Mouse (Mus musculus) embryo, embryonic 10 days (tissue): ENCODE results near the gene Fam131c.

Experiments used
- DNase-seq: peaks from one replicate; pipeline ENCODE4 v3.0.0-alpha.2; 2015; ENCODE audit warnings: low spot score

Fam131c gene

DNA sequence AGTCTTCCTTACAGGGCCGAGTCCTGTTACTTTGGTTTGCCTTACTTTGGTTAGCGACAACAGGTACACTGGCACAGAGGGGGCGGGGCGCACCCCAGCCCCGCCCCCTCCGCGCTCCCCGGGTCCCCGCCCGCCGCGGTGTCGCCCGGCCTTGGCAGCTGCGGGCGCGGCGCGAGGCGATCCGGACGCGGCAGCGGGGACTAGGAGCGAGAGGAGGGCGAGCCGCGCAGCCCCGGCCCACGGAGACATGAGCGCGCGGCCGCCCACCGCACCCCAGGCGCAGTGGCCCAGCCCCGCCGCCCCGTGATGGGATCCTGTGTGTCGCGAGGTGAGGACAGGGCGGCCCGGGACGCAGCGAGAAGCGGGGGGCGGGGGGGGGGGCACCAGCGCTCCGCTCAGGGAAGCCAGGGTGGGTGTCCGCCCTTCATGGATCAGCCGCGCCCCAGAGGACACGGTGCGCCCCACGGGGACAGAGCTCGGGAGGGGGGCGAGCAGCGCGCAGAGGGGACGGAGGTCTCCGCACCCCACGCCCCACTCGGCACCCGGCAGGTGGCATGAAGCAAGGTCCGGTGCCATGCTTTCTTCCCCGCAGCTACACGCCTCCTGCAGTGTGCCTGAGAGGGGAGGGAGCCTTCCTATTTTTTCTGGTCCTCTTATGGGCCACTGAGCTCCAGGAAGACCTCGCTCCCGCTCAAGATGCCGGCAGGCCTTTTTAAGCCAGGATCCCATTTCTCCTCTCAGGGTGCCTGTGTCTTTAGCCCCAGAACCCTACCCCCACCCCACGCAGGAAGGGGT, at the start of gene Fam131c:
Fam131c (plus strand) TSS at position 224 of the 795 bp plus-strand sequence.
- DNase-seq = peak; percentile 42

DNA sequence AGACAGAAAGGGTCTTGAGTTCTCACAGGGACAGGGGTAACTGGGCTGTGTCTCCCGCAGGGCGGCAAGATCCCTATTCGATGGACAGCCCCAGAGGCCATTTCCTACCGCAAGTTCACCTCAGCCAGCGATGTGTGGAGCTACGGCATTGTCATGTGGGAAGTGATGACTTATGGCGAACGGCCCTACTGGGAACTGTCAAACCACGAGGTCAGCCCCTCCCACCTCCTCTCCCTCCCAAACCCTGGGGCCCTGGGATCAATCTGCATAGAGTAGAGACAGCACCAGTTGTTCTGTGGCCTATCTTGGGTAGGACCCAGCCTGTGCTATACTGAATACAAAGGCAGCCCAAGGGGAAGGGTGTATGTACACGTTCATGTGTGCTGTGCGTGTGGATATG, 45.5 kb upstream of the Fam131c start:
- DNase-seq = no peak

DNA sequence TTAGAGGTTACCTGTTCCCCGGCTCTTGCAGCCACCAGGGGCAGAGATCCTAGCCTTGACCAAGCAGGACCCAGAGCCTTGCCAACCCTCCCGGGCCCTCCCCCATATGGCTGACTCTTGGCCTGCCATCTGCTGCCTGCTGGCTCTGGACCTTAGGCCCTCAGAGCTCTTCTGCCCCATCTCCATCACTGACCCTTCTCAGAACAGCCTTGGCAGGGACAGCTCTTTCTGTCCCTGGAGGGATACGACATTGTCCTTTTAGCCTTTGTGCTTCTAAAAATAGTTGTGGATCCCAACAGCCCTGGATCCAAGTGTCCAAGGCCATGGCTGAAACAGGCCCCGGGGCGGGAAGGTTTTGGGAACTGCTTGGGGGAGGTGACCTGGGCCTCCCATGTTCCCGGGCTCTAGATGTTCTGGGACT, 43.2 kb upstream of the Fam131c start:
- DNase-seq = no peak

DNA sequence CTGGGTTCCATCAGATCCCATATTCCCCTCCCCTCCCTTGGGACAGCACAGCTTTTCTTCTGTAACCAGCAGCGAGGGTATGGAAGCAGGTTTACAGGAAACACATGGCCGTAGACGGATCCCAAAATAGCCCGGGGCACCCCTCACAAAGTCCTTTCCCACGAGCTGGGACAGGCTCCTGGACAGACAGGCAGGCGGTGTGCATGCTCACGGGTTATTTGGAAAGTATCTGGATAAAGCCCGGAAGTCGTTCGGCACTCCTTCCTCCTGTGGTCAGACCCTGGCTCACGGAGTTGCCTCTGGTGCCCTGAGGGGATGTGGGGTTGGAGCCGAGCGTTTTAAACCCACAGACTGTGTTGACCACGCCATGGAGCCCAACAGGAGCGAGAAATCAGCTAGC, 42.4 kb upstream of the Fam131c start:
- no peak for DNase-seq

DNA sequence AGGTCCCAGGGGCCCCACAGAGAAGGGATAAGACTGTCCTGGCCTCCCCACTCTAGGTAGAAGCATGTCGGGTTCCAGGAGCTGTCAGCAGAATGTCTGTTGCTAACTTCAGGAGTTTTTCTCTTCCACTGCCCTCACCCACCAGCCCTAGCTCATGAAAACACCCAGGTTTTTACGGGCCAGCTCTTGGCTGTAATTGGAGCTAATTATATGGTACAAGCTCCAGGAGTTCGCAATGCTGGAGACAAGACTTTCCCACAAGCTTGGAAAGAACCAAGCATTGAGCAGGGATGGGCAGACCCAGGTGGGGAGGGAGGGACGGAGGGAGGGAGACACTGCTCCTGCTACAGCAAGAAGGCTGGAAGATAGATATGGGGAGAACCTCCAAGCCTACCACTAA, 40.9 kb upstream of the Fam131c start:
- no peak for DNase-seq

DNA sequence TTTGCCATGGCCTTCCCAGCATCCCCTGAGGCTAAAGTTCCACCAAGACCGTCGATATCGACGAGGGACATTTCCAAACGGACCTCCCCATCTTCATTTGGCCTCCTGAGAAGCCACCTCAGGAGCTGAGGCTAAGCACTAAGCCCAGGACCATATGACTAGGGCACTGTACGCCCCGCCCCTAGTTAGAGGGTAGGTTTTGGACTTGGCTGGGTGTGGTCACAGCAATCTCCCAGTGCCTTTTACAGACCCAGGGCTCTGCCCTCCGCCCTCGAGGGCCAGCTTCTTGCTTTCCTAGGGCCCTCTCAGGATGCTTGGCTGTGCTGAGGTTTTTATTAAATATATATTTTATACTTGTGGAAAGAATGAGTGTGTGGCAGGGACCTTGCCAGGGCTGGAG, 39.3 kb upstream of the Fam131c start:
- DNase-seq = no peak

DNA sequence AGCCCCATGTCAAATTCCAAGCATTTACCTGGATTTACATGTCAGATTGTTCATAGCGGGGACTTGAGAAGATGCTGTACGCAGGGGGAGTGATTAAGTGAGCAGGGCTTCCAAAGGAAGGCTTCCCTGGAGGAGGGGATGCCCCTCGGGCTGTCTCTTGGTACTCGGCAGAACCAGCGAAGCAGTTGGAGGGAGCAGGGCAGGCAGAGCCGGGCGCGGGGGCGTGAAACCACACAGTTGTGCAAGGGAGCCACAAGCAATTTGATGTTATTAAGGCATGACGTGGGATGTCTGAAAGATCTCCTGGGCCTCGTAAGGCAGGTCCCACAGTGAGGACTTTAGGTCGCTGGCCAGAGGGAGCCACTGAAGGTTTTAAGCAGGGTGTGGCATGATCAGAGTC, 38.1 kb upstream of the Fam131c start:
- DNase-seq = no peak

DNA sequence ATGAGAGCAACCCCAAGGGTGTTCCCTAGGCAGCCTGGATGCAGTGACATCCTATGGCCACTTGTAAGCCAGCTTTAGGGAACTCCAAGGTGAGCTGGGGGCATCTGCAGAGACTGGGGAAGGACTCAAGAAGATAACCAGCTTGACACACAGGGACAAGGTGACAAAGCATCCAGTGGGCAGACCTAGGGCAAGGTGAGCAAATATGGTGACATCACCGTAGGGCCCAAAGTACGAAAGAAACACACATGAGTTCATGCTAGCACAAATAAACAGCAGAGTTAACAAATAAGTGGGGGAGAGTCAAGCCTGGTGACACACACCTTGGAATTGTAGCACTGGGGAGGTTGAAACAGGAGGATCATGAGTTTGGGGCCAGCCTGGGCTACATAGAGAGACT, 36.6 kb upstream of the Fam131c start:
- DNase-seq = no peak

DNA sequence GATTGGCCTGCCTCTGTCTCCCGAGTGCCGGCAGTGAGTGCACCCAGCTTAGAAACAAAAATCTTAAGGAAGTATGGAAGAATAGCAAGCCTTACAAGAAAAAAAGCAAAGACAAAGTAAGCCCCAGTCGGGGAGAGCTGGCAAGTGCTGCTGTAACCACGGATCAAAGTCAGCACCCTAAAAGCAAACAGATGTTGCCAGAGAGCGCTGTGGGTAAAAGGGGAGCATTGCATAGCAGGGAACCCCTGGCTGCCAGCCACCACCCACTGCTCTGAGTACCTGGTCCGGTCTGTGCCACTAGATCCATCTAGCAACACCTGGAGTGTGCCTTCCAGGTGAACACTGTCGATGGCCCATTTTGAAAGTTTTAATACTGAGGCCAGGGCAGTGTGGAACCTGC, 35.8 kb upstream of the Fam131c start:
- no peak for DNase-seq

DNA sequence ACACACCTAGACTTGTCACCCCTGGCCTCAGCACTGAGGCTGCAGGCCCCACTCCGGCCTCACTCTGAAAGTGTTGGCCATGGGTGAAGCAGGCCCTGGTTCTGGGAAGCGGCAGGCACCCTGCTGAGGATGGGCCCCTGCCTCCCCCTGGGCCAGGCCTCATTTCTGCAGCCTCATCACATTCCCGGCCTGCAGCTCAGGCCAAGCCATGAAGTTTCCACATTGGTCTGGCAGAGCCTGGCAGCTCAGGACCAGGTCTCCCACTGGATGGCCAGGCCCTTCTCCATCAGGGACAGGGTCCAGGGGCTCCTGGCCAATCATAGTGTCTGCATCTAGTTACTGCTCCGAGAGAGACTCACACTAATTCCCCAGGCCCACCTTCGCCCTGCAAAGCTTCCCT, 33.3 kb upstream of the Fam131c start:
- DNase-seq = no peak

DNA sequence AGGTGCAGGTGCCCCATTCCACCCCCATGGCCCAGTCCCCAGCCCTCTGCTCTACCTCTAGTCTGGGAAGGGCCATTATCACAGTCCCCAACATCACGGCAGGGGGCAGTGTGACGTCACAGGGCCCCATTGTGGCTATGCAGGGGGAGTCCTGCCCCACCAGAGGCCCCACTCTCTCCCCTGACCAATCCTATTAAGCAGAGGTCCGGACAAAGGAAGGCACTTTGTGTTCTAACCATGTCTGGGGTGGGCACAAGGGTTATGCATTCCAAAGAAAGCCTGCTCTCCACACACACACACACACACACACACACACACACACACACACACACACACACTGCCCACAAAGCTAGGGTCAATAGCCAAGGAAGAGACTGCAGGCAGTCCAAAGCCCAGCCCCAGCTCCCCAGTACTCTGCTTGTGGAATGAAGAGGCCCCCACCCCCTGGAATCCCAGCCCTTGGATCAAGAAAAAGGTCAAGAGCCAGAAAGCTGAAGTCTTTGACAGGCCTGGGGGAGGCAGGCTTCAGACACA, 32.7 kb upstream of the Fam131c start:
- DNase-seq = peak; percentile 76

DNA sequence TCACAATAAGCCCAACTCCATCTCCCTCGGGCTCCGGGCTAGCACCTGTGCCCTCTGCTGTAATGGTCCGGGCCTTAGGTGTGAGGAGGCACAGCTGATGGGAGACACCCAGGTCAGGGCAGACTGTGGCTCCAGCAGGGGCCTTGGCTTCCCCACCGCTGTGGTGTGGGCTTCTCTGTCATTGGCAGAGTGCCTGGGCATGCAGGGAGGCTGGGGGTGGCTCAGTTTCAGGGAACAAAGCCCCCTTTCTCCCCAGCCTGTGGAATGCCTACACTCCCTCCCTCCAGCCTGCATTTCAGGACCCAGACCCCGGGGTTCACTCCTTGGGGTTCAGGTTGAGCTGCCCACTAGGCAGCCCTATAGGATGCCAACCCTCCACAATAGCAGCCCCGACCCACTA, 31.8 kb upstream of the Fam131c start:
- no peak for DNase-seq

DNA sequence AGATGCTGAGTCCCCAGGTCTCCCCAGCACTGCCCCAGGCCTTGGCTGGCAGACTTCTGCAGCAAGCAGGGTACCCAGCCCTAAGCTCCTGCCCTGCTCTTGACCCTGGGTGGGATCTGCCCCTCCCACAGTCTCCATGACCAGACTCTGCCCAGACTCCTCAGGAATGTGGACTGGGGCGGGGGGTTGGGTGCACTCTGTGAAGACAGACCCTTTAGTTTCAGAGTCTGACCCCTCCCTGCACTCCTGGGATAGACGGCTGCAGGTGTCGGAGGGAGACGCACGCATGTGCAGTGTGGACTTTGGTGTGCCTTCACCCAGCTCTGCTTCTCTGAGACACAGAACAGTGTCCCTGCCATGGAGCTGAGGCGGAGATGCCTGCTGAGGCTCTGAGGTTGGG, 30.0 kb upstream of the Fam131c start:
- peak; percentile 36 for DNase-seq

DNA sequence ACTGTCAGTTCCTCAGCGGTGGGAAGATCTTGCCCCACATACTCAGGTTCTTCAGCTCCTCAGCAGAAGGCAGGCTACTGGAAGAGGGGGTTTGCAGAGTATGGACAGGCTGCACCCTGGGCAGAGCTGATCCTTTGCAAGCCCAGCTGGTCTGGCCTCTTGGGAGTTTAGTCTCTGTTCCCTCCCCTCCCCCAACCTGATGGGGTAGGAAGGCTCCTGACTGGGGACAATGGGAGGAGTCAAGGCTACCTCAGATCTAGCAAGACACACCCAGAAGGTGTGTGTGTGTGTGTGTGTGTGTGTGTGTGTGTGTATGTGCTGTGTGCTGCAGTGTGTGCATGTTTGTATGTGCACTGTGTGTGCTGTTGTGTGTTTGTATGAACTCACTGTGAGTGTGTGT, 29.2 kb upstream of the Fam131c start:
- DNase-seq = peak; percentile 54

DNA sequence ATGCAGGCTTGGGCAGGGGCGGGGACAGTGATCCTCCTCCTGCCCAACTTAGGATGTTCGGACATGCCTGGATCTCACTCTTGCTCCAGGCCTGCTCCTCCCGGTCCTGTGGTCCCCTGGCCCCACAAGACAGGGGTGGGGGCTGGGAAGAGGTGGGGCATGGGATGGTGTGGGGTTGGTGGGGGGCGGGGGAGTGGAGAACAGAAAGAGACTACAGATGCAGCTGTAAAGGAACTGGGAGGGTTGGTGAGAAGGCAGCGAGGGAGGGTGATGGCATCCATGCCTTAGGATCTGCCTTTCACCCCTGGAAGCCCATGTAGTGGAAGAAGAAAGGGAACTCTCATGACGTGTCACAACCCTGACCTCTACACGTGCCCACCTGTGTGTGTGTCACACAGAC, 26.5 kb upstream of the Fam131c start:
- no peak for DNase-seq

DNA sequence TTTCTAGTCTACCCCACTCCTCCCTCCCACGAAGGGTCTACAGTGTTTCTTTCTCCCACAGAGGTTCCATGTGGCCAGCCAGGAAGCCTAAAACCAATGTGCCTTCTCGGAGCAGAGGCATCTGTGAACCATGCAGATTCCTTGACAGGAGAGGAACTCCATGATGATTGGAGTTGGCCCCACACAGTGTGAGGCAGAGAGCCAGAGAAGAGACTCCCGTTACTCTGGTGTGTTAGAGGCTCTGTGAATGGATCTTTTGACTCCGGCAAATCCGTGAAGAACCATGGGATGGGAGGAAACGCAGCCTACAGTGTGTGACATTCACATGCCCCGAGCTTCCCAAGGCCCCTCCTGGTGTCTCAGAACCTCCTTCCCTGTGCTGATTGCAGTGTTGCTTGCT, 24.5 kb upstream of the Fam131c start:
- no peak for DNase-seq

DNA sequence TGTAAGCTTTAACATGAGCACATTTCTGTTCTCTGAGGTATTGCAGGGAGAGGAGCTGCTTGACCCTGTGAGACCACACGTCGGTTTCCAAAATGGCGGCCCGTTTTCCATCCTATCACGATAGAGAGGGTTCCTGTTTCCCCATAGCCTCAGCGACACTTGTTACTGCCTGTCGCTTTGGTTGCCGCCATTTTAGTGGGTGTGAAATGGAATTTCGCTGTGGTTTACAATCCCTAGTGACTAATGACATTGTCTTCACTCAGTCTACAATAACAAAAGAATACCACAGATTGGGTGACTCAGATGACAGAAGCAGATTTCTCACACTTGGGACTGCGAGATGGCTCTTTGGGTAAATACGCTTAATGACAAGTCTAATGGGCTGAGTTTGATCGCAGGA, 22.8 kb upstream of the Fam131c start:
- DNase-seq = no peak

DNA sequence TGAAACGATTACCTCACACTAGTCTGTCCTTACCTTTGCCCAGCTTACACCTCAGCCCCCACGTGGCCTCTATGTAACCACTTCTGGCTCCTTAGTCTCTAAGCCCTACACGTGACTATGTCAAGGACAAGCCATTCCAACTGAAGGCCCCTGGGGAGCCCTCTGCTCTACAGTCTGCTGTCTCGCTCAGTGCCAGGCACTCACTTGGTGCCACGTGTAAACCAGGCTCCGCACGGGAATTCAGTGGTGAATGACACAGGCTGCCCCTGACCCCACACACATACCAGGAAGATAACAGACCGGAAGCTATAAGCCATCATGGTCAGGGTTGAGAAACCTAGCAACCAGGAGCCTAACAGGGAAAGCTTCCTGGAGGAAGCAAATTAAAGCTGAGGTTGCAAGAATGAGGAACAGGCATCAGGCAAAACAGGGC, 20.6 kb upstream of the Fam131c start:
- DNase-seq = no peak

DNA sequence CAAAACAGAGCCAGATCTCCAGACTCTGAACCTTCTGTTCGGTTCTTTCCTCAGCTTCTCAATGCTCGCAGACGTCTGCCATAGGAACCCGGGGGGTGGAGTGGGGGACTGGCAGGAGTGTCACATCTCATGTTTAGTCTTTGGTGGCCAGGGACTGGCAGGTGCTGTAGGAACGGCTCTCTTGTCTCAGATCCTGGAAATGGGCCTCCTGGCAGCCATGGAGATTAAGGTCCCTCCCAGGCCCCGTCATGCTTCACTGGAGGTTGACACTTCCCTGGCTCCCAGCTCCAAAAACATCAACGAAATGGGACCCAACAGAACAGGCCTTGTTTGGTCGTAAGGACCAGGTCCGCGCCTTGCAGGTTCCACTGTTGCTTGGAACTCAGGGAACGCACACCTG, 19.4 kb upstream of the Fam131c start:
- no peak for DNase-seq

DNA sequence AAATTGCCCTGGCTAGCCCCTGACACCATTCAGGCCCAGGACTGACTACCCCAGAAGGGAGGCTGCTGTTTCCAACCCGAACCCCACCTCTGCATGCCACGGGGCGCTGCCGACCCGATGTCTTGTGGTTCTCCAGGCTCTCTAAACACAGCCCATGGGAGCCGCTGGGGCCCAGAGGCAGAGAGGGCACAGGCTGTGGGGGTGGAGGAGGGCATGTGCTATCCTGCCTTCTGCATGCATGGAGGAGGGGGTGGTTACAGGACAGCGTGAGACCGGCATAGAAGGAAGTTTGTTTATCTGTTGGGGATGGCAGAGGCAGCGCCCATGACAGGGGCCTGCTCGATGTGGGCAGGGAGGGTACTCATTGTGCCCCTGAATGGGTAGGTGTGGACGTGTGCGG, 18.0 kb upstream of the Fam131c start:
- no peak for DNase-seq

DNA sequence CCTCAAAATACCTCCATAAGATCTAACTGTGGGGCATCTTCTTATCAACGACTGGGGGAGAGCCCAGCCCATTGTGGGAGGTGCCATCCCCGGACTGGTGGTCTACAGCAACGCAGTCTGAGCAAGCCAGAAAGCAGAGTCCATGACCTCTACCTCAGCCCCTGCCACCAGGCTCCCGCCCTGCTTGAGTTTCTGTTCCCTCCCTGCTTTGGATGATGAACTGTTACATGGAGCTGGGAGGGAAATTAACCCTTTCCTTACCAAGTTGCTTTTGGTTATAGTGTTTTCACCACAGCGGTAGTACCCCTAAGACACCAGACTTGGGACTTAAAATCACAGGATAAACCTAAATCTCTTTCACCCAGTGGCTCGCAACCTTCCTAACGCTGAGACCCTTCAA, 16.0 kb upstream of the Fam131c start:
- DNase-seq = no peak

DNA sequence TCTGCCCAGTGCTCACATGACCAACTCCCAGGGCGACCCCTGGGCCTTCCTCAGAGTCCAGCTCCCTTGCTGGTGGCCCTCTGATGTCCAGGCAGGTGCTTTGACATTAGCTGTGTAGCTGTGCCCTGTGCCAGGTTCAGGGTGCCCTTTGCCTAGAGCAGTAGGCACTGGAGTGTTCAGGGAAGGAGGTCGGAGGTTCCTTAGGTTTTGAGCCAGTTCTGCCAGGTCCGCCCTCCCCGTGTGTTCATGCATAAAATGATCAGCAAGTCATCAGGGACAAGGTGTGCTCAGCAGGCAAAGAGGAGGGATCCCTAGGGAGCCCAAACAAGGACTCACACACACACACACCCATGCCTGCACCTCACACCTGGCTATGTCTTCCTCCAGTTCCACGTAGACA, 15.0 kb upstream of the Fam131c start:
- DNase-seq = no peak

DNA sequence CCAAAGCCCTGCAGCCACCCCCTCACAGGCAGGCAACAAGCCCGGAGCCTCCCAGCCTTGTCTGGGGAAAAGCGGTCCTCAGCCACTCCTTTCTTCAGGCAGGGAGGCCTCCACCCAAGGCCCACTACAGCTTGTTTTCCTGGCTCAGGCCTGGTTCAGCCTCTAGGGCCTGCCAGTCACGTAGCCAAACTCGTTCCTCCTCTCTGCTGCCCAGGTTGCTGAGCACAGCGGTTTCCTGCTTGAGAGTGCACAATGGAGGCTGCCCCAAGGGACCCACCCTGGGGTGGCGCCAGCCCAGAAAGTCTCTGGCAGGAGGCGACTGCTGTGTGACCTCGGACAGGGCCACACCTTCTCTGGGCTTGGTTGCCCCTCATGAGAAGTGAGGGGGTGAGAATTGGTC, 14.2 kb upstream of the Fam131c start:
- DNase-seq = no peak

DNA sequence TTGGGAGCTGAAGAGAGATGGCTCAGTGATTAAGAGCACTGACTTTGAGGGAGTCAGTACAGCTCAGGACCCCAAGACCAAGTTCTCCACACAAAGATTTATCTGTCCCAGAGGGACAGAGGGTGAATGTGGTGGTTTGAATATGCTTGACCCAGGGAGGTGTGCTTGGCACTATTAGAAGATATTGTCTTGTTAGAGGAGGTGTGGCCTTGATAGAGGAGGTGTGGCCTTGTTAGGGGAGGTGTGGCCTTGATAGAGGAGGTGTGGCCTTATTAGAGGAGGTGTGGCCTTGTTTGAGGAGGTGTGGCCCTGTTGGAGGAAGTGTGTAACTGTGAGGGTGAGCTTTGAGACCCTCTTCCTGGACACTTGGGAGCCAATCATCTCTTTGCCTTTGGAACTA, 10.2 kb upstream of the Fam131c start:
- no peak for DNase-seq
